Mouse (Mus musculus) frontal cortex, adult (tissue): ENCODE results near the gene Rab40c.

Source experiments
- ATAC-seq: cut with Nextera tagmentation; 2 replicates; pipeline ENCODE4 v1.9.2; 2017; ENCODE audit warnings: mild to moderate bottlenecking, moderate library complexity, mixed read lengths; ENCODE audit not compliant: low TSS enrichment

The Rab40c gene

DNA sequence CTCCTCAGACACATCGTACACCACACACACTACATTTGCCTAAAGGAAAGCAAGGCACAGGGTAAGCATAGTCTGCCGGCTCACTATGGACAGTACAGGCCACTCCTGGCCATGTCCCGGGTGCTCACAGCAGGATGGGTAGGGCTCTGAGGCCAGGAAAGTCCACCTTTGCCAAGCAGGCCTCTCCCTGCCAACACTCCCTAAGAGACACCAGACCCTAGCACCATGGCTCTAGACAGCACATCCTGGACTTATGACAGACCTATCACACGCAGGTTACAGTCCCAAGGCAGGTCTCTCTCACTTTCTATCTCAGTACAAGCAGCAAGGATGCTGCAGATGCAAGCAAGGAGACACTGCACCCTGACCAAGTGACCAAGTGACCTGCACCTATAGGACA lies 76.4 kb downstream of the Rab40c start:
- no peak for ATAC-seq

DNA sequence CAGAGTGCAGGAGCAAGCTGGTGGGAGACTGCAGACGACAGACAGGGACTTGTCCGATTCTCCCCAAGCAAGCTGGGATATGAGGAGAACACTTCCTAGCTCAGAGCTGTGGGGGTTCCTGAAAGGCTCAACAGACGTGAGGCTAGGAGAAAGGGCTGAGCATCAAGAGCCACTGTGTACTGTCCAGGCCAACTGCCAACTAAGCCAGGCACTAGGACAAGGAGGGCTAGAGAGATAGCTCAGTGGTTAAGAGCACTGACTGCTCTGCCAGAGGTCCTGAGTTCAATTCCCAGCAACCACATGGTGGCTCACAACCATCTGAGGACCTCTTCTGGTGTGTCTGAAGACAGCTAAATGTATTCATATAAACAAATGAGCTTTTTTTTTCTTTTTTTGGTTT lies 77.0 kb downstream of the Rab40c start:
- no peak for ATAC-seq

DNA sequence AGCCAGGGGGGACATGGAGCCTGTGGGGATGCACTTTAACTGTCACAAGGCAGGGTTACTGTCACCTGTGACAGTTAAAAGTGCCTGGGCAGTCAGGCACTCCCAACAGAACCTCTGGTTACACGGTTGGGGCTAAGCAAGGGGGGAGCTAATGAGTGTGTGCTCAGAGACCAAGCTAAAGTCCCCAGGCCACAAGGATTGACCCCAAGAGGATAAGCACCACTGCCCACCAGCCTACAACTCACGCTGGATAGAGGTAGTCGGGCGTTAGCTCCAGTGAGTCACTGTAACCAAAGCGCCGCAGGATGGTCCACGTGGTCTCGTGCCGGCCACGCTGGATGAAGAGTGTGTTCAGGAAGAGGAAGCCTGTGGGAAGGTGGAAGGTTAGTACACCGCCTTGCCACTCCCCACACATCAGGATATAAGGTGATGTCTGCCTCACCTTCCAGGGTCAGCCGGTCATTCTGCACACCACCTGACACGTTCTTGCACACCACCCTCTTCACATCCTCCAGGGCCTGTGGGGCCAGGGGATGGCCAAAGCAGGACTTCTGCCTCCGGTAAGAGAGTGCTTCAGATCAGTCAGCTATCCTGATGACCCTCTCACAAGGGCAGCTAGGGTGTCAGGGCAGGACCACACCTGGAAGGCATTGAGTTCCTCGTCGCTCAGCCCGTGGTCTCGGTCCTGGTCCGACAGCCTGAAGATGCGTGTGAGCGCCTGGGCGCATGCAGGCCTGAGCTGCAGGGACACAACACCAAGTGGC lies 78.2 kb downstream of the Rab40c start, which contains the start of gene Gm20683:
Gm20683 (minus strand) TSS at position 647 of the 764 bp plus-strand sequence.
- no peak for ATAC-seq

DNA sequence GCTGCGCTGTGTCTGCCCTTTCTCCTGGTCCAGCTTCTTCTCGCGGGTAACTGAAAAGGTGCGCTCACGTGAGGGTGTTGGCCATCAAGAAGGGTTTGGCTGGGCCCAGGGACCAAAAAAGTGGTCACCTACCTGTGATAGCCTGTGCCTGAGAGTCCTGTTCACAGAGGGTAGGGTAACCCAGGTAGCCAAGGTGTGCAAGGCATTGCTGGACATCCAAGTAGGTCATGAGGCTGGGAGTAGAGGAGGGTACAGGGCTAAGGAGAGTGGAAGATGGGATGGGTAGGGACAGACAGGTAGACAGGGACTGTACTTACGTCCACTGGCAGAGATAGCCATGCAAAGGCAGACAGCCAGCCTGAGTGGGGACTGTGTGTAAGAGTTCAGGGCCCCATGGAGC lies 79.0 kb downstream of the Rab40c start:
- ATAC-seq, result no peak

DNA sequence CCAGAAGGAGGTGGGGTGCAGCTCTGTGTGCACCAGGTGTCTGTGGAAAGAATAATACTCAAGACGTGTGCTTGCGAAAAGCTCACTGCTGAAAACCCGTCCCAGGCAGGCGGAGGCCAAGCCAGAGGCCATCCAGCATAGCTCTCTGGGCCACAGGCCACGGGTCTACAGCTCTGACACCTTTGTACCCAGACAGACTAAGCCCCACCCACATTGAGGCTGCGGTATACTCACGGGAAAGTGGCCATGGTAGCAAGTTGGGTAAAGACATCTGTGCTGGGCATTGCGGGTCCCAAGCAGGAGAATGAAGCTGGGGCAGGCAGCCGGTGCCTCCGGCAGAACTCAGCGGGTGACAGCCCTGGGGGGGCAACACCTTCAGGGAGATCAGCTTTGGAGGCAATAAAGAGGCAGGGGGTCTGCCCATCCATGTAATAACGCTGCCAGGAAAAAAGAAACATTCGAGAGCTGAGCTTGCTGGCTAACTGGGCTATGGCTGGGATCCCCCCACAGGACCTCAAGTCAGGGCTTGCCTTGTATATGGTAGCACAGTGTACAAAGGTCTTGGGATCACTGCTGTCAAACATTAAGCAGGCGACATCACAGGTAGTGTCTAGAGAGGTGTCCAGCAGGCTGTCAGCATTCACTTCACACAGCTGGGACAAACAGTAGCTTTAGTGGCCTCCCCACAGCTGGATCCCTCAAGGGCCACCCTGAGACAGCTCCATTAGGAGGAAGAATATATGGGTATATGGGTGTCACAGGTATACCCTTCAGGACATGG lies 79.9 kb downstream of the Rab40c start:
- no peak for ATAC-seq

DNA sequence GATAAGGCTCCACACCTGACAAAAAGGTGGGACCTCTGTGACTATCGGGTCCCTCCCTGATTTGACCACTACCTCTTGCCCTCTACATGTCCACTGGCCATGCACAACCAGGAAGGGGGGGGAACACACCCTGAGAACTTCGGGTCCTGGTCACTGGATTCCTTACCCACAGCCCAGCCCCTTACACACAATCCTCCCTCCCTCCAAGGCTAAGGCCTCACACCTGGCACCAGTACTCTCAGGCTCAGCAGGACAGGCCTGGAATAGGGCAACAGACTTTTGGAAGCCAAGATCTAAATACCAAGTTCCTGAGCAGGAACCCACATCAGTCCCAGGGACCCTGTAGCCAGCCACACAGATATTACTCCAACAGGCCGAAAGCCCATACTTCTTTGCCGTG lies 80.6 kb downstream of the Rab40c start:
- ATAC-seq, result no peak

DNA sequence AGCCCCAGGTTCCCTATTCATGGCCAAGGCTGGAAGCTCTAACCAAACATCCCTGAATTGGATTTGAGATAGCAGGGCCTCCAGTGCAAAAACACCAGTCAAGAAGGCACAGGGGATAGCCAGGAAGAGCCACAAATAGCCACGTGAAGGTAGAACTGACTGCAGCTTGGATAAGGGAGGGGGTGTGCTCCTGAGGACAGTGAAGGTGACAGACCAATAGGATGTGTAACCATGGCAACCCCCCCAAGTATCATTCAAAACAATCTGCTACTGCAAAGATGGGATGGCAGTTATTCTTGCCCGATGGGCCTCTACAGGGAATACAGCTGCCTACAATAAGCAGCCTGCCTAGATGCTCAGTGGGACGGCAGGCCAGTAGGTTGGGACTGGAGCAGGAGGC lies 82.0 kb downstream of the Rab40c start:
- ATAC-seq, result no peak

DNA sequence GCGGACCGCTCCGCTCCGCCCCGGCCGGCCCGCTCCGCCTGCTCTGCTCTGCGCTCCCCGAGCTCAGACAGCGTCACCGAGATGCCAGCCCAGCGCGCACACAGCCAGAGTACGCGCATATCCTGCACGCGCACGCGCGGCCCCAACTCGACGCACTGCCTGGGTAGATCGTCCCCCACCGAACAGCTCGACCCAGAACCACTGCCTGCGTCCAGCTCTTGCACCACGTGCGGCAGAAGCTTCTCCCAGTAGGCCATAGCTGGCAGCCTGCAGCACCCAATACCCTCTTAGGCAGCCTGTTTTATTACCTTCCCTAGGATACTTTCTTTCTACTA lies 82.5 kb downstream of the Rab40c start, which contains the start of gene Rhbdl1:
Rhbdl1 (minus strand) TSS at position 220 of the 335 bp plus-strand sequence.
- peak; percentile 56 for ATAC-seq

DNA sequence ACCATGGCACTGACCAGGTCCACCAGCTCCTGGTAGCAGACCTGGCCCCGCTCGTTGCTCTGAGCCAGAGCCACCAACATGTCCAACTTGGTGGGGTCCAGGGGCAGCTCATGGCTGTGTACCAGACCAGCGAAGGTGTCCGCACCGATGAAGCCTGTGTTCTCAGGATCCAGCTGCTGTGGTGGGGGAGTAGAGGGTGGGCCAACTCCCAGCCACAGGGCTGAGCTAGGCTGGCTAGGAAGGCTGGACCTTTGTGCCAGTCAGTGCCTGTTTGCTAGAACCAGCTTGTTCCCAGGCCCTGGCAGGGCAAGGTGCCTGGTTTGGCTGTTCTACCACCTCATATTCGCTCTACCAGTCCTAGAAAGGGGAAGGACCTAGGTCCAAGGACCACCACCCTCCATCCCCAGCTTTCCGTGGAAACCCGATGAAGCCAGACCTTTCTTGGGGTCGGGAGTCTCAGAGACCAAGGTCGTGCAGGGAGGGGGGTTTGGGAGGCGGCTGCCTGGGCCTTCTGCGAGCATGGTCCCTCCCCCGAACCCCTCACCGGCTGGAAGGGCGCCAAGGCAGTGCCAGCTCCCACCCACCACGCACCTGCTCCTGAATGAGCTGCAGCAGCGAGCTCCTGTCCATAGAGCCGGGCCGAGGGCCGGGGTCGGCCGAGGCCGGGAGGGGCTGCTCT lies 83.0 kb downstream of the Rab40c start:
- no peak for ATAC-seq

DNA sequence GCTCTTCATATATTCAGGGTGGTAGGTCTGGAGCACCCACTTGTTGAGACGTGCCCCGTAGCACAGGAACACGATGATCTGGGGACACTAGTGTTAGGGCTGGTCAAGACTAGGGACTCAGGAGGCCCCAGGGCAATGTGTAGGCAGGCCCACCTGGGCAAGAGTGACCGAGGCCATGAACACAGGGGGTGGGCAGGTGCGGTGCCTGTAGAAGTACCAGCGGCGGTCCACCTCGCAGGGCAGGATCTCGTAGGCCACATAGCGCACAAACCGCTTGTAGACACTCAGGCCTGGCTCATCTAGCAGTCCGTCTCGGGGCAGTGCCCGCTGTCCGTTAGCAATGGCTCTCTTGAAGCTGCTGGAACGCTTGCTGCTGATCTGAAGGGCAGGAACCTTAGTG lies 83.7 kb downstream of the Rab40c start:
- no peak for ATAC-seq

DNA sequence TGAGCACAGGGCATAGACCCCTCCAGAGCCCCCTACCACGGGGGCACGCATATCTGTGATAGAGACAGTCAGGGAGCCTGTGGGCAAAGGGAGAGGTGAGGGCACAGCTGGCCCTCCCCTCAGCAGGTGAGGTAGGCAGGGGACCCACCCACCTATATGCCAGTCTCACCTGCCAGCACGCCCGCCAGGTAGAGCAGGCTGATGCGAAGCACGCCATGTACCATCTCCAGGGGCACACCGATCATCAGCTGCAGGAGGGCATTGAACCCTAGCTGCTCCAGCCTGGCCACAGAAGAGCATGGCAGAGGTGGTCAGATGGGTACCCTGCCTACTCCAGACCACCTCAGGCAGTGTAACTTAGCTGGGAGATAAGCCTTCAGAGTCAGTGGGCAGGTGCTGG lies 84.2 kb downstream of the Rab40c start:
- ATAC-seq, result no peak

DNA sequence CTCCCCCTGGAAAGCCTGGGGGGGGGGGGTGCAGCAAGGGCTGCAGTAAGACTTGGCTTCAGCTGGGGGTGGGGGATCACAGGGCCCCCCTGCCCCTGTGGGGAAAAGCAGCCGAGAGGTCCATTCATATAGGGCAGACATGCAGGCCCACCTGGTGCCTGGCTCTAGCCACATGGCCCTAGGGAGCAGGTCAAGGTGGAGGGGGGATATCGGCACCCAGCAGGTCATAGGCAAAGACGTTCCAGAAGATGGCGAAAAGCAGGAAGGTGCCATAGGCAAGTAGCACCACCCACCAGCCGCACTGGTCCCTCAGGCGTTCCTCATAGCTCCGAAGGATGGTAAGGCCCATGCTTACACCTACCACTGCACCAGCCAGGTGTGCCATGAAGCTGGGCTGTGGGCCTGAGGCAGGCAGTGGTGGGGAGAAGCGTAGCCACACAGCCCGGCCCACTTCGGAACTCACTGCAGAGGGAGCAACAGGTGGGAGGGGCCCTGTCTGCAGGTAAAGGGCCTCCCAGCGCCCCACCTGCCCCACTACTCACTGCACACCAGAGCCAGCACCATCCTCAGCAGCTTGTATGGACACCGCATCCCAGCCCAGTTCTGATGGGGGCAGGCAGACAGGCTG lies 84.8 kb downstream of the Rab40c start:
- no peak for ATAC-seq

DNA sequence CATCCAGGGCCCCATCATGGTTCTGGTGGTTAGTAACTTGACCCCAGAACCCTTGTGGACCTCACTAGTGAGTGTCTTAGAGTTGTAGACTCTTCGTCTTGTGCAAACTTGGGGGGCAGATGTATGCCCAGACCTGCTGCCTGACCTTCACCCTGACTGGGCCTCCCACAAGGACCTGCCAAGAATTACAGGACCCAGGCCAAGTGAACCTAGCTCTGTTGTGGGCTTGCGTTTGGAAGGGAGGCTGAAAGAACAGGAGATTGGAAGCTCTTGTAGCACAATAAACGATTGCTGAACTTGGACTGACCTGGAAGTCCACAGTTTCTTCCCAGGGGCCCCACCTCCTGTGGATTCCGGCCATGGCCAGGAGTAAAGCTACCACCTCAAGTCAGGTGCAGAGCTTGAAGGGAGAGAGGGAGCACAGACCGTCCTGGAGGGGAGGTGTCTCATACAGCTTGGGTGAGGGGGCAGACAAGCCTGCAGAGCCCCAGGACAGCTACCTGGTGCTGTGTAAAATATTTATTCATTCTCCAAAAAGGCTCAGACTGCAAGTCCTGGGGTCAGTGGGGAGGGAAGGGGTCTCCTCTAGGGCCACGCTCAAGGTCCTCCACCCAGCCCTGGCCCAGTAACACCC lies 85.4 kb downstream of the Rab40c start:
- no peak for ATAC-seq

DNA sequence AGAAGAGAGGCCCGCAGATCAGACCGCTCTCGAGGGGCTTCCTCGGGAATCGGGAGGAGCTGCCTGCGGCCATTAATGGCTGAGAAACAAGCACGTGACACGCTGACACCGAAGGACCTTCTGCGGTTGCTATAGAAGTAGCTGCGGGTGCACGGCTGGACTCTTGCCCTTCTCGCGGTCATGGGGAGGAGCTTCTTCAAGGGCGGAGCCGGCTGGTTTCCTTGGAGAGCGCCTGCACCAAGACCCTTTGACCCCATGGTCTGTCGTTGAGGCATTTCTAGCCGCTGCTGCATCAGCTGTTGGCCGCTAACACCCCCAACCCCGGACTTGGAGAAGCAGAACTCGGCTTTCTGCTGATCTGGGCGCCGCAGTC lies 86.2 kb downstream of the Rab40c start, which contains the start of gene Stub1:
Stub1 (minus strand) TSS at position 114 of the 373 bp plus-strand sequence.
- peak; percentile 9; the same call in 1 of the 2 replicates for ATAC-seq

DNA sequence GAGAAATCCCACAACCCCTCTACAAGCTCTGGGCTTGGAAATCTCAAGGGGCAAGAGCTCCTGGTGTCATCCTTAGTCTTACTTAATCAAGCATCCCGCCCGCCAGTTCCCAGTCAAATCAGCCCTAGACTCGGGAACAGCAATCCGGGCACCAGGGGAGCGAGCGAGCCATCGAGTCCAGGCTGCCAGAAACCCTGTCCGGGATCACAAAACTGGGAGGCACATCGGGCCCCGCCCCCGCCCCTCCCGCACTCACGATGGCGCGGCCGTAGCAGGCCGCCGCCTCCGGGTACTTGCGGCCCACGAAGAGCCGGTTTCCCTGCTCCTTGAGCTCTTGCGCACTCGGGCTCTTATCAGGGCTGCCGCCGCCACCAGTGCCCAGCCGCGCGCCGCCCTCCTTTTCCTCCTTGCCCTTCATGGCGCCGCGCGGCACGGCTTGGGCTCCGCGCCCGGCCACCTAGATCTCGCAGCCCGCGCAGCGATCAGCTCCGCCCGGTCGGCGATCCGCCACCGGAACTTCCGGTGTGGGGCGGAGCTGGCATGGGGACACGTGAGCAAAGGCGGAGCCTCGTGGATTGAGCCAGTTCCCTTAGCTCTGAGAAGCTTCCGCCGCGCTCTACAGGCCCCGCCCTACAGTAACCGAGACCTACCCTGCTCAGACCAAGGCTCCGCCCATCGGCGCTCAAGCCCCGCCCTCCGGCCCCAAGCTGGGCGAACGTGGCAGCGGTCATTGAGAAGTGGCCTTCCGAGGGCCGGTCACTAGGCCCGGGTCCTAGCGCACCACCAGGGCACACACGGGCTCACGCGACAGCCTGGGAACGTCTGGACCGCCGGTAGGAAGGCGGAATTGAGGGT lies 86.9 kb downstream of the Rab40c start:
- peak; percentile 62 for ATAC-seq
